Mouse (Mus musculus) stomach, postnatal 0 days (tissue): ENCODE results near the gene Ifngr2. TPM values are rescaled to one million over a fixed set of nuclear protein-coding genes. Genes with fewer than 3 reads are reported as not detected.
"Not testable (repeated sequence)": the region's sequence is repeated elsewhere in the genome, so short reads cannot be mapped to it uniquely, and the experiment has no call there.

Source experiments
- ATAC-seq: fragments of 200-750 bp; cut with Nextera tagmentation; 2 replicates; pipeline ENCODE4 v1.8.0; 2017; ENCODE audit not compliant: low FRiP score, low TSS enrichment
- DNase-seq: peaks from one replicate; pipeline ENCODE4 v3.0.0-alpha.2; 2016; ENCODE audit warnings: low spot score
- H3K27ac ChIP-seq: fragments of 300-500 bp; sonication (generic); replicated peaks from 2 replicates; pipeline ENCODE4 v1.5.1; 2014; ENCODE audit warnings: mild to moderate bottlenecking, control low read depth
- H3K27me3 ChIP-seq: fragments of 300-500 bp; sonication (generic); 2 replicates; pipeline ENCODE4 v1.6.1; 2014; ENCODE audit warnings: low read length; ENCODE audit not compliant: control insufficient read depth, insufficient read depth
- H3K36me3 ChIP-seq: fragments of 300-500 bp; sonication (generic); 2 replicates; pipeline ENCODE4 v1.6.1; 2014; ENCODE audit warnings: low read length, mixed read lengths; ENCODE audit not compliant: control insufficient read depth, insufficient read depth
- H3K4me1 ChIP-seq: fragments of 300-500 bp; sonication (generic); replicated peaks from 2 replicates; pipeline ENCODE4 v1.6.1; 2014; ENCODE audit warnings: antibody characterized with exemption; ENCODE audit not compliant: control insufficient read depth, insufficient read depth
- H3K4me2 ChIP-seq: fragments of 300-500 bp; sonication (generic); replicated peaks from 2 replicates; pipeline ENCODE4 v1.6.1; 2014; ENCODE audit warnings: low read depth, mild to moderate bottlenecking, control low read depth, moderate library complexity
- H3K4me3 ChIP-seq: fragments of 300-500 bp; sonication (generic); 2 replicates; pipeline ENCODE4 v1.5.1; 2014; ENCODE audit warnings: low read depth, low read length, control low read depth
- H3K9ac ChIP-seq: fragments of 300-500 bp; sonication (generic); 2 replicates; pipeline ENCODE4 v1.6.1; 2014; ENCODE audit warnings: mild to moderate bottlenecking, low read length, control low read depth, mixed read lengths
- H3K9me3 ChIP-seq: fragments of 300-500 bp; sonication (generic); 2 replicates; pipeline ENCODE4 v1.6.1; 2016; ENCODE audit warnings: low read length; ENCODE audit not compliant: control insufficient read depth
- CTCF ChIP-seq: IDR thresholded peaks from 2 replicates; pipeline ENCODE4 v1.5.1; 2016; ENCODE audit warnings: antibody characterized with exemption, low read depth, mild to moderate bottlenecking, moderate library complexity
- EP300 ChIP-seq: optimal IDR thresholded peaks from 2 replicates; pipeline ENCODE3; 2016; ENCODE audit warnings: antibody characterized with exemption
- WGBS: fragments of 180-500 bp; shearing (Covaris S2); extraction: QIAGEN DNeasy Blood & Tissue Kit; methylation state at CpG from one replicate; pipeline ENCODE4 v1.1.7; 2014; 5-methylcytosine and 5-hydroxymethylcytosine counted together
- polyA plus RNA-seq: library from polyadenylated mRNA; unstranded; fragments of >200 nt; fragmentation: Nextera tagmentation; extraction: Ambion mirVana; gene quantifications from 2 replicates; pipeline ENCODE4 v1.2.1, GENCODE M21; 2015

Ifngr2 gene
- polyA plus RNA-seq, 1 experiment from 2014 or later = 57.8 TPM

DNA sequence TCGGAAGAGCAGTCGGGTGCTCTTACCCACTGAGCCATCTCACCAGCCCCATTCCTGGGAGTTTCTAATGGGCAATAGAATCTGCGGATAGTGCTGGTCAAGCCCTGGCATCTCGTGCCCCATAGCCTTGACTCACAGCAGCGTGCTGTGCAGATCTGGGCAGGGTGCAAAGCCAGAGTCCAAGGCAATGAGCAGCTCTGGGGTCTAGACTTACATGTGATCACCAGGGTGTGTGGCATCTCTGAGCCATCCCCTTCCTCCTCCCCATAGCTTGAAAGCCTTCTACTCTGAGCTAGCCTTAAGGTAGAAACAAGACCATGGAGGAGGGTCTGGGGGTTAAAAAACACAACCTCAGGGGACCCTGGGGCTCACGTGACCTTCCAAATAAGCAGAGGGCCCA lies 20.6 kb upstream of the Ifngr2 start:
- no peak overlapping the region for H3K9ac ChIP-seq
- no peaks in the 10 kb centered on the region for H3K36me3 ChIP-seq
- H3K27ac ChIP-seq = no peak overlapping the region
- no peak overlapping the region for H3K4me2 ChIP-seq
- TF ChIP-seq EP300 = no peak
- no peak for TF ChIP-seq CTCF
- WGBS = 95% methylated on average over 6 of the region's 6 CpGs
- H3K27me3 ChIP-seq = no peaks in the 10 kb centered on the region
- no peaks in the 10 kb centered on the region for H3K9me3 ChIP-seq
- ATAC-seq (no peak), DNase-seq (no peak)
- H3K4me3 ChIP-seq = no peak overlapping the region
- H3K4me1 ChIP-seq = no peaks in the 10 kb centered on the region

DNA sequence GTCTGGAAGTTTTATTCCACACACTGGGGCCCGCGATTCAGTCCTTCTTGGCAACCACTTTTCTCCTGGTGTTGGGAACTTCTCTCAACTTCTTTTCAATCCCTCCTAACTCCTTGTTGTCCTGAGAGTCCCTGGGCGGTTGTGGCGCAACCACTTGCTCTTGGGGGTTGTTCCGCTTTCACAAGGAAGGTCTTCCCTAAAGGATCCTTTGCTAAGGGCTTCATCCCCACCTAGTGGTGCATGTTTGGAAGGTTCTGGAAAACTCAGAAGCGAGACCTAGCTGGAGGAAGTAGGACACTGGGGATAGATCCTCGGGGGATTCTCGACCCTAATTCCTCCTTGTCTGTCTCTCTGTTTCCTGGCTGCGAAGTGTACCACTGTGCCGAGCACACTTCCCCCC lies 19.8 kb upstream of the Ifngr2 start:
- no peak for DNase-seq
- Histone ChIP-seq H3K9ac (no peak overlapping the region), H3K4me1 (no peaks in the 10 kb centered on the region), H3K9me3 (no peaks in the 10 kb centered on the region), H3K36me3 (no peaks in the 10 kb centered on the region), H3K4me3 (no peak overlapping the region), H3K27ac (no peak overlapping the region), H3K27me3 (no peaks in the 10 kb centered on the region), H3K4me2 (no peak overlapping the region)
- ATAC-seq = no peak
- TF ChIP-seq EP300 (no peak), CTCF (peak; percentile 72)
- 72% methylated on average over 10 of the region's 10 CpGs for WGBS

DNA sequence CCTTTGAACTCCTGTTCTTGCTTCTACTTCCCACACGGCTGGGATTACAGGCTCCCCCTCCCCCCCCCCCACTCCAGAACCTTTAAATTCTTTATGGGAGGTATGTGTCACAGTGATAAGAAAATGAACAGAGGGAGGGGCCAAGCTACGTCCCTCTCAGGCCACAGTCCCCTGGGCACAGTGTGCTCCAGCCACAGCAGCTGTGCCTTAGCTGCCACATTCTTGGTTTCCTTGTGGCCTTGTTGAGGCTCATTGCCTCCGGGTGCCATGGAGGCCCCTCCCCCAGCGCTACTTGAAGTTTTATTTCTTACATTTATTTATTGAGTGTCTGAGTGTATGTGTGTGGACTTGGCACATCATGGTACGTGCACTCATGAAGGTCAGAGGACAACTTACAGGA lies 19.4 kb upstream of the Ifngr2 start:
- DNase-seq = no peak
- TF ChIP-seq CTCF (no peak), EP300 (no peak)
- Histone ChIP-seq H3K4me3 (no peak overlapping the region), H3K36me3 (no peaks in the 10 kb centered on the region), H3K27me3 (no peaks in the 10 kb centered on the region), H3K4me1 (no peaks in the 10 kb centered on the region), H3K4me2 (no peak overlapping the region), H3K27ac (no peak overlapping the region), H3K9ac (no peak overlapping the region), H3K9me3 (no peaks in the 10 kb centered on the region)
- 49% methylated on average over 5 of the region's 5 CpGs for WGBS
- ATAC-seq = peak; percentile 35; the same call in 1 of the 2 replicates

DNA sequence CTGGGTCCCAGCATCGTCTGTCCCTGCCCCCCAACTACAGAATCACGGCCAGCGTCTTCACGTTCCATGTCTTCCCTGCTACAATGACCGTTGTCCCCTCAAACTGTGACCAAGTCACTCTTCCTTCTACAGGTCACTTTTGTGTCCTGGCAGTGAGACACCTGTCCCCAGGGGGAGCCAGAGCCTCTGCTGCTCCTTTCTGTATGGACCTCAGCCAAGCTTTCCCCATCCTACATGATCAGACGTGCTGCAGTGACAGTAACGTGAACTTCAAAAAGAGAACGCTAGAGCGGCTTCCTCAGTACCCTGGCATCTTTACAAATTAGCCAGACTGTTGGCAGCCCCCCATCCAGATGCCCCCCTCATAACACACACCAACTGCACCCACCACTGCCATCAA lies 18.3 kb upstream of the Ifngr2 start:
- Histone ChIP-seq H3K27ac (no peak overlapping the region), H3K4me2 (no peak overlapping the region), H3K9me3 (no peaks in the 10 kb centered on the region), H3K4me1 (no peaks in the 10 kb centered on the region), H3K4me3 (no peak overlapping the region), H3K36me3 (no peaks in the 10 kb centered on the region), H3K27me3 (no peaks in the 10 kb centered on the region), H3K9ac (no peak overlapping the region)
- no peak for DNase-seq
- TF ChIP-seq CTCF = peak; percentile 47
- no peak for TF ChIP-seq EP300
- ATAC-seq = no peak
- WGBS = 81% methylated on average over 9 of the region's 9 CpGs

DNA sequence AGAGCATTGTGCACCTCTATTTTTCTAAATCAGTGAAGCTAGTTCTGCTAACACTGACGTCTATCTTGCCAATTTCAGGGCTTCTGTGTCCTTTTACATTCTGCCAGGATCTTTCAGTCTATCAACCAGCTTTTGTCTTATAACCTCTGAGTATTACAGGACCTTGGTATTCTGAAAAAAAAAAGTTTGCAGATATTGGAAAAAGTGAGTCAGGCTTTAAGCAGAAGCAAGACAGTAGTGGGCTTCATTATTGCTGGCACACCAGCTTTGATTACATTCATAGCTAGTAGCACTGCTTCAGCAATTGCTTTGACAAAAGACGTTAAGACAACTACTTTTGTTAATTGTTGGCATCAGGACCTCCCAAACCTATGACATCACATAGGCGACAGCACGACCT lies 16.0 kb upstream of the Ifngr2 start:
- not testable (repeated sequence) for H3K4me3 ChIP-seq, ATAC-seq

DNA sequence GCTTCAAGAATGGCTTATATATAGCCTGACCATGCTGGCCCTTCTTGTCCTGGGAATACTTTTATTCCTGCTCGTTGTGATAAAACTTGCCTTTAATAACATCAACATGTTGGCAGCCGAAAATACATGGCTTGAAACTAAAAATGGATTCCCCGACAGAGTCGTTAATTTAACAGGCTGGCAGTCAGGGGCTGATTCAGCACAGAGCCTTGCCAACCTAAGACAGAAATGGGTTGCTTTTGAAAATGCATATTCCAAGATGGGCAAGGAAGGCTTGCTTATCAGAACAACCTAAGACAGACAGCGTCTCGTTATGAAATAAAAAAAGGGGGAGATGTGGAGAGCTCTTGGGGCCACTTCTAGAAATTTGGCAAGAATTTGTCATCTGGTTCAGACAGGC lies 15.0 kb upstream of the Ifngr2 start:
- Histone ChIP-seq H3K36me3 (no peaks in the 10 kb centered on the region), H3K4me2 (no peak overlapping the region), H3K27ac (no peak overlapping the region), H3K27me3 (no peaks in the 10 kb centered on the region), H3K4me3 (no peak overlapping the region), H3K4me1 (no peaks in the 10 kb centered on the region), H3K9ac (no peak overlapping the region), H3K9me3 (no peaks in the 10 kb centered on the region)
- TF ChIP-seq CTCF (no peak), EP300 (no peak)
- 69% methylated on average over 6 of the region's 6 CpGs for WGBS
- ATAC-seq = no peak
- no peak for DNase-seq

More for the DNA sequence above, 16.0 kb upstream of the Ifngr2 start:
- H3K9ac ChIP-seq, H3K9me3 ChIP-seq, H3K36me3 ChIP-seq, H3K27ac ChIP-seq, H3K27me3 ChIP-seq, H3K4me1 ChIP-seq, H3K4me2 ChIP-seq, DNase-seq: not testable (repeated sequence)
- WGBS = 76% methylated on average over 4 of the region's 4 CpGs
